Mouse (Mus musculus): ENCODE results near the gene Cep68. TPM values are rescaled to one million over a fixed set of nuclear protein-coding genes. Genes with fewer than 3 reads are reported as not detected.

Gene Cep68
- total and polyA plus RNA-seq, 3 experiments = 27.8 to 31.6 (median 30.7) TPM

- no peak overlapping the region for H3K9ac ChIP-seq (ENCODE audit: insufficient read depth, low read depth)
- in situ Hi-C loops (cut with MboI; ENCODE audit: low pct_ligation_motif_present, low pct_unique_long_range_greater_than_20kb, low sequenced_read_pairs) = no loop called here
- peaks cover 83% of the 10 kb centered on the region for H3K79me2 ChIP-seq (replicated peaks; ENCODE audit: control insufficient read depth, extremely low read depth, insufficient read depth, poor library complexity, severe bottlenecking)
- H3K36me3 ChIP-seq (replicated peaks in 1 of 2; ENCODE audit: control insufficient read depth in 1 of 2, insufficient read depth in 1 of 2, low read length in 1 of 2) = peaks cover 43 to 83% of the 10 kb centered on the region in 2 experiments
- H3K4me3 ChIP-seq (replicated peaks in 1 of 3; ENCODE audit: low read depth in 2 of 3, low read length in 2 of 3, poor library complexity in 1 of 3) = no peak overlapping the region
- TF ChIP-seq UBTF (IDR thresholded peaks at IDR 0.05; ENCODE audit: low read depth, low read length) (no peak), ZNF384 (IDR thresholded peaks at IDR 0.05; ENCODE audit: low read depth, low read length) (peak; percentile 84)
- no peaks in the 10 kb centered on the region for H3K9me3 ChIP-seq (replicated peaks; ENCODE audit: low read length)
- H3K27ac ChIP-seq (ENCODE audit: insufficient read depth, low read depth) = no peak overlapping the region
- no peak for DNase-seq (ENCODE audit: extremely low read depth)
- dilution Hi-C loops (cut with MboI; ENCODE audit: extremely low pct_ligation_motif_present, extremely low pct_unique_long_range_greater_than_20kb, low sequenced_read_pairs) = no loop called here
- H3K4me1 ChIP-seq (ENCODE audit: control insufficient read depth in 1 of 2, insufficient read depth in 2 of 2) = peaks cover 0 to 13% of the 10 kb centered on the region in 2 experiments; a peak in 2 of 4 replicates
- H3K27me3 ChIP-seq (replicated peaks) = no peaks in the 10 kb centered on the region
- H3K4me2 ChIP-seq (ENCODE audit: insufficient read depth, low read depth, poor library complexity, severe bottlenecking) = no peak overlapping the region
Observed at GRCm38 (mm10) chr11:20217227-20217626, 32.0 kb downstream of the Cep68 start.

DNA sequence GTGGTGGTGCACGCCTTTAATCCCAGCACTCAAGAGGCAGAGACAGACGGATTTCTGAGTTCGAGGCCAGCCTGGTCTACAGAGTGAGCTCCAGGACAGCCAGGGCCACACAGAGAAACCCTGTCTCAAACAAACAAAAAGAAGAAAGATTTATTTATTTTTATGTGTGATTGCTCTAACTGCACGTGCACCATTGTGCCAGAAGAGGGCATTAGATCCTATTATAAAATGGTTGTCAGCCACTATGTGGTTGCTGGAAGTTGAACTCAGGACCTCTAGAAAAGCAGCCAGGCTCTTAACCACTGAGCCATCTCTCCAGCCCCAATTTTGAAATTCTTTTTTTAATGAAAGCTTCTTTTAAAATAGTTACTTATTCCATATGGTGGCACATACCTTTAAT lies 32.8 kb downstream of the Cep68 start:
- Histone ChIP-seq H3K27me3 (replicated peaks) (no peaks in the 10 kb centered on the region), H3K9me3 (replicated peaks; ENCODE audit: low read length) (no peaks in the 10 kb centered on the region), H3K4me3 (replicated peaks in 1 of 3; ENCODE audit: low read depth in 2 of 3, low read length in 2 of 3, poor library complexity in 1 of 3) (no peak overlapping the region), H3K4me1 (ENCODE audit: control insufficient read depth in 1 of 2, insufficient read depth in 2 of 2) (peaks cover 0 to 19% of the 10 kb centered on the region in 2 experiments; a peak in 2 of 4 replicates), H3K4me2 (ENCODE audit: insufficient read depth, low read depth, poor library complexity, severe bottlenecking) (no peak overlapping the region), H3K27ac (ENCODE audit: insufficient read depth, low read depth) (no peak overlapping the region), H3K9ac (ENCODE audit: insufficient read depth, low read depth) (no peak overlapping the region), H3K36me3 (replicated peaks in 1 of 2; ENCODE audit: control insufficient read depth in 1 of 2, insufficient read depth in 1 of 2, low read length in 1 of 2) (peaks cover 38 to 77% of the 10 kb centered on the region in 2 experiments), H3K79me2 (replicated peaks; ENCODE audit: control insufficient read depth, extremely low read depth, insufficient read depth, poor library complexity, severe bottlenecking) (peaks cover 87% of the 10 kb centered on the region)
- TF ChIP-seq MXI1 (IDR thresholded peaks at IDR 0.05; ENCODE audit: low read depth, low read length) (no peak), POLR2AphosphoS2 (IDR thresholded peaks at IDR 0.05; ENCODE audit: low read depth, low read length) (no peak), E2F4 (IDR thresholded peaks at IDR 0.05; ENCODE audit: insufficient replicate concordance, low read depth, low read length) (no peak), MAX (IDR thresholded peaks at IDR 0.05; ENCODE audit: low read length) (no peak), BHLHE40 (IDR thresholded peaks at IDR 0.05; ENCODE audit: low read depth, low read length) (no peak), MAFK (IDR thresholded peaks at IDR 0.05; ENCODE audit: insufficient replicate concordance, low read length) (no peak), NELFE (IDR thresholded peaks at IDR 0.05; ENCODE audit: low read depth, low read length) (no peak), NRF1 (IDR thresholded peaks at IDR 0.05; ENCODE audit: low read depth, low read length) (no peak), MEF2A (IDR thresholded peaks at IDR 0.05; ENCODE audit: borderline replicate concordance, low read depth, low read length) (no peak)
- dilution Hi-C loops (cut with MboI; ENCODE audit: extremely low pct_ligation_motif_present, extremely low pct_unique_long_range_greater_than_20kb, low sequenced_read_pairs) (no loop called here), in situ Hi-C loops (cut with MboI; ENCODE audit: low pct_ligation_motif_present, low pct_unique_long_range_greater_than_20kb, low sequenced_read_pairs) (no loop called here)
- no peak for DNase-seq (ENCODE audit: extremely low read depth)

DNA sequence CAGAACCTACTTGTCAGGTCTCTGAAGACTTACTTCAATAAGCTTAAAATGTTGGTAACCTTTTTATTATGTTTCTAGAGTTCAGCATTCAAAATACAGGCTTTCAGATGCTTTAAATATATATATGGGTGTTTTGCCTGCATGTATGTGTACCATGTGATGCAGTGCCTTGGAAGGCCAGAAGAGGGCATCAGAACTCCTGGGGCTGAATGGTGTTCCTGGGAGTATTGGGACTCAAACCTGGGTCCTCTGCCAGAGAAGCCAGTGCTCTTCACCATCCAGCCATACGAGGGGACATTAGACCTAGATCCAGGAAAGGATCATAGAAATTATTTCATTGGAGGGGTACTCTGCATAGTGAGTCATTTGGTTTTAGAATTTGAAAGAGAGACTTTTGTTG lies 34.5 kb downstream of the Cep68 start:
- H3K4me3 ChIP-seq (replicated peaks in 1 of 3; ENCODE audit: low read depth in 2 of 3, low read length in 2 of 3, poor library complexity in 1 of 3) = no peak overlapping the region
- DNase-seq (ENCODE audit: extremely low read depth) = no peak
- no peaks in the 10 kb centered on the region for H3K9me3 ChIP-seq (replicated peaks; ENCODE audit: low read length)
- TF ChIP-seq CTCF (conservative IDR thresholded peaks at IDR 0.05 in 1 of 2, IDR thresholded peaks at IDR 0.05 in 1 of 2; ENCODE audit: low read depth in 2 of 2, low read length in 2 of 2) (peak; percentile 49 to 50; a peak in 3 of 4 replicates), CHD2 (IDR thresholded peaks at IDR 0.05; ENCODE audit: low read length) (no peak)
- no peaks in the 10 kb centered on the region for H3K27me3 ChIP-seq (replicated peaks)
- no peak overlapping the region for H3K27ac ChIP-seq (ENCODE audit: insufficient read depth, low read depth)
- H3K79me2 ChIP-seq (replicated peaks; ENCODE audit: control insufficient read depth, extremely low read depth, insufficient read depth, poor library complexity, severe bottlenecking) = peaks cover 89% of the 10 kb centered on the region
- no peak overlapping the region for H3K9ac ChIP-seq (ENCODE audit: insufficient read depth, low read depth)
- in situ Hi-C loops (cut with MboI; ENCODE audit: low pct_ligation_motif_present, low pct_unique_long_range_greater_than_20kb, low sequenced_read_pairs) (no loop called here), dilution Hi-C loops (cut with MboI; ENCODE audit: extremely low pct_ligation_motif_present, extremely low pct_unique_long_range_greater_than_20kb, low sequenced_read_pairs) (no loop called here)
- peaks cover 0 to 34% of the 10 kb centered on the region in 2 experiments; a peak in 2 of 4 replicates for H3K4me1 ChIP-seq (ENCODE audit: control insufficient read depth in 1 of 2, insufficient read depth in 2 of 2)
- peaks cover 29 to 75% of the 10 kb centered on the region in 2 experiments for H3K36me3 ChIP-seq (replicated peaks in 1 of 2; ENCODE audit: control insufficient read depth in 1 of 2, insufficient read depth in 1 of 2, low read length in 1 of 2)
- H3K4me2 ChIP-seq (ENCODE audit: insufficient read depth, low read depth, poor library complexity, severe bottlenecking) = no peak overlapping the region
